Mouse (Mus musculus) forebrain, embryonic 15.5 days (tissue): ENCODE data around the gene Gm11237. TPM values are rescaled to one million over a fixed set of nuclear protein-coding genes. Genes with fewer than 3 reads are reported as not detected.
"Not testable (repeated sequence)": the region's sequence is repeated elsewhere in the genome, so short reads cannot be mapped to it uniquely, and the experiment has no call there.

Source experiments
- ATAC-seq: fragments of 200-750 bp; cut with Nextera tagmentation; replicated peaks from 2 replicates; pipeline ENCODE4 v1.8.0; 2017; ENCODE audit warnings: mild to moderate bottlenecking, moderate TSS enrichment, moderate library complexity
- H3K27ac ChIP-seq: fragments of 300-500 bp; sonication (generic); replicated peaks from 2 replicates; pipeline ENCODE4 v1.5.1; 2015; ENCODE audit warnings: mild to moderate bottlenecking, inconsistent platforms
- H3K27me3 ChIP-seq: fragments of 300-500 bp; sonication (generic); 2 replicates; pipeline ENCODE4 v1.6.1; 2015; ENCODE audit warnings: inconsistent platforms
- H3K36me3 ChIP-seq: fragments of 300-500 bp; sonication (generic); 2 replicates; pipeline ENCODE4 v1.6.1; 2015; ENCODE audit warnings: mild to moderate bottlenecking, inconsistent platforms
- H3K4me1 ChIP-seq: fragments of 300-500 bp; sonication (generic); 2 replicates; pipeline ENCODE4 v1.6.1; 2015; ENCODE audit warnings: inconsistent platforms
- H3K4me2 ChIP-seq: fragments of 300-500 bp; sonication (generic); replicated peaks from 2 replicates; pipeline ENCODE4 v1.6.1; 2015; ENCODE audit warnings: mild to moderate bottlenecking, inconsistent platforms
- H3K4me3 ChIP-seq: fragments of 300-500 bp; sonication (generic); 2 replicates; pipeline ENCODE4 v1.5.1; 2015; ENCODE audit warnings: mild to moderate bottlenecking, inconsistent platforms
- H3K9ac ChIP-seq: fragments of 300-500 bp; sonication (generic); replicated peaks from 2 replicates; pipeline ENCODE4 v1.6.1; 2015; ENCODE audit warnings: mild to moderate bottlenecking, inconsistent platforms
- H3K9me3 ChIP-seq: fragments of 300-500 bp; sonication (generic); 2 replicates; pipeline ENCODE4 v1.6.1; 2016; ENCODE audit warnings: inconsistent platforms
- WGBS: fragments of 180-500 bp; shearing (Covaris S2); methylation state at CpG from one replicate; pipeline ENCODE4 v1.1.7; 2015; ENCODE audit warnings: mixed read lengths; 5-methylcytosine and 5-hydroxymethylcytosine counted together
- polyA plus RNA-seq: library from polyadenylated mRNA; unstranded; fragments of >200 nt; fragmentation: Nextera tagmentation; extraction: Ambion mirVana; gene quantifications from 2 replicates; pipeline ENCODE4 v1.2.1, GENCODE M21; 2015

Gene Gm11237
- polyA plus RNA-seq: not detected in 2 replicates

GRCm38 (mm10) chr4:73622684-73623083 lies at the start of gene Gm11237:
TSS of gene Gm11237 (plus strand) at chr4:73622984.
- not testable (repeated sequence) for H3K4me1 ChIP-seq, H3K9ac ChIP-seq, H3K27ac ChIP-seq, H3K4me3 ChIP-seq, H3K4me2 ChIP-seq, H3K9me3 ChIP-seq, ATAC-seq, H3K27me3 ChIP-seq, H3K36me3 ChIP-seq
- no CpG with 5 or more reads among the region's 3 CpGs for WGBS

GRCm38 (mm10) chr4:73599248-73599647 lies 23.5 kb upstream of the Gm11237 start:
- ATAC-seq: peak; percentile 92
- no peak overlapping the region for H3K4me2 ChIP-seq
- no peak overlapping the region for H3K4me3 ChIP-seq
- 6% methylated on average over 3 of the region's 3 CpGs for WGBS
- no peaks in the 10 kb centered on the region for H3K9me3 ChIP-seq
- no peak overlapping the region for H3K27ac ChIP-seq
- H3K36me3 ChIP-seq: no peaks in the 10 kb centered on the region
- no peaks in the 10 kb centered on the region for H3K27me3 ChIP-seq
- no peaks in the 10 kb centered on the region for H3K4me1 ChIP-seq
- H3K9ac ChIP-seq: no peak overlapping the region

- not testable (repeated sequence) for H3K27ac ChIP-seq, H3K36me3 ChIP-seq, H3K27me3 ChIP-seq, ATAC-seq, H3K4me1 ChIP-seq, H3K4me3 ChIP-seq, H3K9me3 ChIP-seq, H3K9ac ChIP-seq, H3K4me2 ChIP-seq
- no CpG with 5 or more reads among the region's 3 CpGs for WGBS
These were observed 15.2 kb upstream of the Gm11237 start, which contains the start of gene Gm11238 for GRCm38 (mm10) chr4:73607581-73607980. TSS of gene Gm11238 (plus strand) at chr4:73607881.

GRCm38 (mm10) chr4:73637821-73638220 lies 15.0 kb downstream of the Gm11237 start, which contains the start of gene Gm11236:
TSS of gene Gm11236 (plus strand) at chr4:73638121.
- not testable (repeated sequence) for H3K27ac ChIP-seq, H3K4me3 ChIP-seq, H3K36me3 ChIP-seq, H3K9me3 ChIP-seq, H3K4me2 ChIP-seq, H3K4me1 ChIP-seq, H3K9ac ChIP-seq, ATAC-seq, H3K27me3 ChIP-seq
- no CpG with 5 or more reads among the region's 4 CpGs for WGBS

GRCm38 (mm10) chr4:73661864-73662263 lies 39.1 kb downstream of the Gm11237 start:
- H3K4me1 ChIP-seq, H3K4me3 ChIP-seq, H3K4me2 ChIP-seq, H3K27ac ChIP-seq, H3K36me3 ChIP-seq, H3K9me3 ChIP-seq, H3K9ac ChIP-seq, ATAC-seq, H3K27me3 ChIP-seq: not testable (repeated sequence)
- WGBS: 96% methylated on average over 4 of the region's 4 CpGs

- H3K4me2 ChIP-seq, H3K9me3 ChIP-seq, ATAC-seq, H3K27ac ChIP-seq, H3K9ac ChIP-seq, H3K36me3 ChIP-seq, H3K4me3 ChIP-seq, H3K27me3 ChIP-seq, H3K4me1 ChIP-seq: not testable (repeated sequence)
- no CpG with 5 or more reads among the region's 4 CpGs for WGBS
These were observed 45.3 kb downstream of the Gm11237 start, which contains the start of gene Gm11239 for GRCm38 (mm10) chr4:73668054-73668453. TSS of gene Gm11239 (plus strand) at chr4:73668354.

Other genes with a start within 250 kb of the Gm11237 start
- not detected in 2 replicates for gene Gm11487, start 217.9 kb upstream of the Gm11237 start, polyA plus RNA-seq
- not detected in 2 replicates for gene Gm11238, start 15.1 kb upstream of the Gm11237 start, polyA plus RNA-seq
- not detected in 2 replicates for gene Gm11236, start 15.1 kb downstream of the Gm11237 start, polyA plus RNA-seq
- not detected in 2 replicates for gene Gm11239, start 45.4 kb downstream of the Gm11237 start, polyA plus RNA-seq
- not detected in 2 replicates for gene Gm428, start 60.5 kb downstream of the Gm11237 start, polyA plus RNA-seq
- 0.06 and 0.34 TPM in 2 replicates for gene Rasef, start 168.0 kb downstream of the Gm11237 start, polyA plus RNA-seq